Mouse (Mus musculus): Measurements from ENCODE around the gene Rnf166. TPM values are rescaled to one million over a fixed set of nuclear protein-coding genes. Genes with fewer than 3 reads are reported as not detected.

Gene Rnf166
- polyA plus RNA-seq, 1 experiment from 2014 or later = 40.0 TPM

- 87% methylated on average over 14 of the region's 14 CpGs for whole genome bisulfite sequencing
Measured at GRCm38 (mm10) chr8:122515699-122516098, 39.8 kb upstream of the Rnf166 start.

GRCm38 (mm10) chr8:122512392-122512791, 36.5 kb upstream of the Rnf166 start:
- Histone ChIP-seq H3K27ac (replicated peaks; ENCODE audit: low read depth, low read length) (no peak overlapping the region), H3K4me3 (ENCODE audit: low read depth, low read length) (no peak overlapping the region), H3K4me1 (ENCODE audit: control insufficient read depth, insufficient read depth, low read length) (peaks cover 3% of the 10 kb centered on the region), H3K9me3 (ENCODE audit: control insufficient read depth, low read length) (no peaks in the 10 kb centered on the region), H3K4me2 (ENCODE audit: low read depth, low read length) (no peak overlapping the region), H3K36me3 (ENCODE audit: control insufficient read depth, insufficient read depth, low read length) (peaks cover 3% of the 10 kb centered on the region; the same call in 1 of the 2 replicates), H3K9ac (ENCODE audit: low read depth, low read length) (0 out of 2 replicates have a peak overlapping the region, but pooled peaks have one; percentile 2), H3K27me3 (replicated peaks; ENCODE audit: control insufficient read depth, insufficient read depth, low read length) (no peaks in the 10 kb centered on the region)
- 73% methylated on average over 7 of the region's 7 CpGs for WGBS
- ATAC-seq (ENCODE audit: low read depth) (no peak), DNase-seq (ENCODE audit: low spot score) (no peak)

More at GRCm38 (mm10) chr8:122515699-122516098, 39.8 kb upstream of the Rnf166 start:
- no peaks in the 10 kb centered on the region for H3K9me3 ChIP-seq (ENCODE audit: control insufficient read depth, low read length)
- DNase-seq (ENCODE audit: low spot score) (no peak), ATAC-seq (ENCODE audit: low read depth) (no peak)
- no peak overlapping the region for H3K9ac ChIP-seq (ENCODE audit: low read depth, low read length)
- no peaks in the 10 kb centered on the region; the same call in 1 of the 2 replicates for H3K36me3 ChIP-seq (ENCODE audit: control insufficient read depth, insufficient read depth, low read length)
- no peak overlapping the region for H3K27ac ChIP-seq (replicated peaks; ENCODE audit: low read depth, low read length)
- no peak overlapping the region for H3K4me2 ChIP-seq (ENCODE audit: low read depth, low read length)
- H3K4me1 ChIP-seq (ENCODE audit: control insufficient read depth, insufficient read depth, low read length) = peaks cover 16% of the 10 kb centered on the region
- no peak overlapping the region for H3K4me3 ChIP-seq (ENCODE audit: low read depth, low read length)
- no peaks in the 10 kb centered on the region for H3K27me3 ChIP-seq (replicated peaks; ENCODE audit: control insufficient read depth, insufficient read depth, low read length)

- H3K36me3 ChIP-seq (ENCODE audit: control insufficient read depth, insufficient read depth, low read length) = peaks cover 3% of the 10 kb centered on the region; the same call in 1 of the 2 replicates
- no peaks in the 10 kb centered on the region for H3K27me3 ChIP-seq (replicated peaks; ENCODE audit: control insufficient read depth, insufficient read depth, low read length)
- no peak overlapping the region for H3K4me2 ChIP-seq (ENCODE audit: low read depth, low read length)
- DNase-seq (ENCODE audit: low spot score) (peak; percentile 25), ATAC-seq (ENCODE audit: low read depth) (peak; percentile 66; the same call in 1 of the 2 replicates)
- H3K27ac ChIP-seq (replicated peaks; ENCODE audit: low read depth, low read length) = no peak overlapping the region; the same call in 1 of the 2 replicates
- H3K9me3 ChIP-seq (ENCODE audit: control insufficient read depth, low read length) = no peaks in the 10 kb centered on the region
- 49% methylated on average over 15 of the region's 16 CpGs for WGBS
- H3K4me1 ChIP-seq (ENCODE audit: control insufficient read depth, insufficient read depth, low read length) = no peaks in the 10 kb centered on the region
- no peak overlapping the region for H3K4me3 ChIP-seq (ENCODE audit: low read depth, low read length)
- H3K9ac ChIP-seq (ENCODE audit: low read depth, low read length) = 0 out of 2 replicates have a peak overlapping the region, but pooled peaks have one; percentile 2
Measured at GRCm38 (mm10) chr8:122511552-122511951, 35.7 kb upstream of the Rnf166 start.

- H3K9ac ChIP-seq (ENCODE audit: low read depth, low read length) = no peak overlapping the region
- no peaks in the 10 kb centered on the region for H3K4me1 ChIP-seq (ENCODE audit: control insufficient read depth, insufficient read depth, low read length)
- no peak overlapping the region for H3K27ac ChIP-seq (replicated peaks; ENCODE audit: low read depth, low read length)
- no peak overlapping the region for H3K4me3 ChIP-seq (ENCODE audit: low read depth, low read length)
- H3K9me3 ChIP-seq (ENCODE audit: control insufficient read depth, low read length) = no peaks in the 10 kb centered on the region
- H3K36me3 ChIP-seq (ENCODE audit: control insufficient read depth, insufficient read depth, low read length) = peaks cover 62% of the 10 kb centered on the region
- H3K27me3 ChIP-seq (replicated peaks; ENCODE audit: control insufficient read depth, insufficient read depth, low read length) = no peaks in the 10 kb centered on the region
- 33% methylated on average over 10 of the region's 10 CpGs for WGBS
- ATAC-seq (ENCODE audit: low read depth) = peak; percentile 48; the same call in 1 of the 2 replicates
- peak; percentile 90 for DNase-seq (ENCODE audit: low spot score)
- H3K4me2 ChIP-seq (ENCODE audit: low read depth, low read length) = no peak overlapping the region
Measured at GRCm38 (mm10) chr8:122500856-122501255, 25.0 kb upstream of the Rnf166 start.

GRCm38 (mm10) chr8:122497912-122498311, 22.0 kb upstream of the Rnf166 start:
- Histone ChIP-seq H3K4me2 (ENCODE audit: low read depth, low read length) (no peak overlapping the region), H3K4me3 (ENCODE audit: low read depth, low read length) (no peak overlapping the region), H3K4me1 (ENCODE audit: control insufficient read depth, insufficient read depth, low read length) (no peaks in the 10 kb centered on the region), H3K9me3 (ENCODE audit: control insufficient read depth, low read length) (no peaks in the 10 kb centered on the region), H3K36me3 (ENCODE audit: control insufficient read depth, insufficient read depth, low read length) (peaks cover 84% of the 10 kb centered on the region), H3K9ac (ENCODE audit: low read depth, low read length) (no peak overlapping the region), H3K27me3 (replicated peaks; ENCODE audit: control insufficient read depth, insufficient read depth, low read length) (no peaks in the 10 kb centered on the region), H3K27ac (replicated peaks; ENCODE audit: low read depth, low read length) (no peak overlapping the region)
- no peak for DNase-seq (ENCODE audit: low spot score)
- no peak for ATAC-seq (ENCODE audit: low read depth)
- 74% methylated on average over 16 of the region's 17 CpGs for WGBS

- ATAC-seq (ENCODE audit: low read depth) (no peak), DNase-seq (ENCODE audit: low spot score) (no peak)
Measured at GRCm38 (mm10) chr8:122497016-122497734, 21.3 kb upstream of the Rnf166 start.

GRCm38 (mm10) chr8:122488387-122488786, 12.5 kb upstream of the Rnf166 start:
- H3K4me1 ChIP-seq (ENCODE audit: control insufficient read depth, insufficient read depth, low read length) = no peaks in the 10 kb centered on the region
- no peak overlapping the region for H3K9ac ChIP-seq (ENCODE audit: low read depth, low read length)
- H3K4me3 ChIP-seq (ENCODE audit: low read depth, low read length) = no peak overlapping the region
- H3K4me2 ChIP-seq (ENCODE audit: low read depth, low read length) = no peak overlapping the region
- H3K36me3 ChIP-seq (ENCODE audit: control insufficient read depth, insufficient read depth, low read length) = peaks cover 95% of the 10 kb centered on the region
- ATAC-seq (ENCODE audit: low read depth) = no peak
- H3K27ac ChIP-seq (replicated peaks; ENCODE audit: low read depth, low read length) = no peak overlapping the region
- H3K27me3 ChIP-seq (replicated peaks; ENCODE audit: control insufficient read depth, insufficient read depth, low read length) = no peaks in the 10 kb centered on the region
- 94% methylated on average over 9 of the region's 9 CpGs for WGBS
- no peak for DNase-seq (ENCODE audit: low spot score)
- no peaks in the 10 kb centered on the region for H3K9me3 ChIP-seq (ENCODE audit: control insufficient read depth, low read length)

More at GRCm38 (mm10) chr8:122497016-122497734, 21.3 kb upstream of the Rnf166 start:
- Histone ChIP-seq H3K4me1 (ENCODE audit: control insufficient read depth, insufficient read depth, low read length) (no peaks in the 10 kb centered on the region), H3K9me3 (ENCODE audit: control insufficient read depth, low read length) (no peaks in the 10 kb centered on the region), H3K4me3 (ENCODE audit: low read depth, low read length) (no peak overlapping the region), H3K36me3 (ENCODE audit: control insufficient read depth, insufficient read depth, low read length) (peaks cover 88% of the 10 kb centered on the region), H3K9ac (ENCODE audit: low read depth, low read length) (no peak overlapping the region), H3K4me2 (ENCODE audit: low read depth, low read length) (no peak overlapping the region), H3K27me3 (replicated peaks; ENCODE audit: control insufficient read depth, insufficient read depth, low read length) (no peaks in the 10 kb centered on the region), H3K27ac (replicated peaks; ENCODE audit: low read depth, low read length) (no peak overlapping the region)
- WGBS = 85% methylated on average over 12 of the region's 12 CpGs

- Histone ChIP-seq H3K4me3 (ENCODE audit: low read depth, low read length) (no peak overlapping the region), H3K4me1 (ENCODE audit: control insufficient read depth, insufficient read depth, low read length) (no peaks in the 10 kb centered on the region), H3K4me2 (ENCODE audit: low read depth, low read length) (no peak overlapping the region), H3K36me3 (ENCODE audit: control insufficient read depth, insufficient read depth, low read length) (peaks cover 95% of the 10 kb centered on the region), H3K9ac (ENCODE audit: low read depth, low read length) (no peak overlapping the region), H3K27ac (replicated peaks; ENCODE audit: low read depth, low read length) (no peak overlapping the region), H3K27me3 (replicated peaks; ENCODE audit: control insufficient read depth, insufficient read depth, low read length) (no peaks in the 10 kb centered on the region), H3K9me3 (ENCODE audit: control insufficient read depth, low read length) (no peaks in the 10 kb centered on the region)
- WGBS = 92% methylated on average over 12 of the region's 12 CpGs
- ATAC-seq (ENCODE audit: low read depth) = no peak
- no peak for DNase-seq (ENCODE audit: low spot score)
Measured at GRCm38 (mm10) chr8:122484831-122485230, 9.0 kb upstream of the Rnf166 start.

- Histone ChIP-seq H3K4me2 (ENCODE audit: low read depth, low read length) (no peak overlapping the region), H3K9me3 (ENCODE audit: control insufficient read depth, low read length) (no peaks in the 10 kb centered on the region), H3K27me3 (replicated peaks; ENCODE audit: control insufficient read depth, insufficient read depth, low read length) (no peaks in the 10 kb centered on the region), H3K4me3 (ENCODE audit: low read depth, low read length) (no peak overlapping the region), H3K36me3 (ENCODE audit: control insufficient read depth, insufficient read depth, low read length) (peaks cover 95% of the 10 kb centered on the region), H3K9ac (ENCODE audit: low read depth, low read length) (no peak overlapping the region), H3K4me1 (ENCODE audit: control insufficient read depth, insufficient read depth, low read length) (no peaks in the 10 kb centered on the region), H3K27ac (replicated peaks; ENCODE audit: low read depth, low read length) (no peak overlapping the region)
- ATAC-seq (ENCODE audit: low read depth) (no peak), DNase-seq (ENCODE audit: low spot score) (no peak)
- WGBS = 96% methylated on average over 7 of the region's 7 CpGs
Measured at GRCm38 (mm10) chr8:122483877-122484276, 8.0 kb upstream of the Rnf166 start.

All from embryonic facial prominence, embryonic 14.5 days (tissue).